ENCODE assay signal across 8 mouse cellular contexts in genomic region chr2:129129412-129129929, GRCm38 (mm10). TPM values are rescaled to one million over a fixed set of nuclear protein-coding genes. Genes with fewer than 3 reads are reported as not detected.
A peak's percentile ranks its signal among the peaks of the same experiment; 100 is the strongest.
DNase-seq lines count a peak whose midpoint lies in the region; ATAC-seq and TF ChIP-seq lines count a peak whose summit lies in the region.

Chchd5 (plus strand) TSS chr2:129129700.

- H3K4me3 ChIP-seq in heart, embryonic 12.5 days, result peak within 1 kb of the TSS; percentile 86
- H3K4me3 ChIP-seq in kidney, postnatal 0 days (replicated peaks; ENCODE audit: low read depth, low read length), result peak within 1 kb of the TSS; percentile 51
- H3K4me3 ChIP-seq in liver, embryonic 11.5 days (ENCODE audit: low read depth, low read length), result peak within 1 kb of the TSS; percentile 64
- H3K4me3 ChIP-seq in stomach, embryonic 14.5 days (ENCODE audit: low read depth, low read length), result peak within 1 kb of the TSS; percentile 48

- TF ChIP-seq CTCF in kidney, postnatal 0 days (IDR thresholded peaks at IDR 0.05; ENCODE audit: low read depth), result no peak

- H3K27ac ChIP-seq in heart, embryonic 12.5 days (ENCODE audit: poor library complexity, severe bottlenecking), result peak within 1 kb of the TSS; percentile 91
- H3K27ac ChIP-seq in kidney, postnatal 0 days, result peak within 1 kb of the TSS; percentile 93
- peak within 1 kb of the TSS; percentile 86 for H3K27ac ChIP-seq in liver, embryonic 11.5 days (ENCODE audit: low read depth, low read length)
- peak within 1 kb of the TSS; percentile 89 for H3K27ac ChIP-seq in stomach, embryonic 14.5 days (ENCODE audit: low read length)

- peak; percentile 98 for ATAC-seq in erythroid progenitor cell, adult 5-6 weeks (replicated peaks; ENCODE audit: low FRiP score, poor library complexity, severe bottlenecking)
- ATAC-seq in heart, embryonic 12.5 days (ENCODE audit: insufficient number of reproducible peaks, low FRiP score), result peak; percentile 99
- ATAC-seq in kidney, postnatal 0 days (replicated peaks; ENCODE audit: low FRiP score, low read depth), result peak; percentile 100
- ATAC-seq in liver, embryonic 11.5 days (replicated peaks; ENCODE audit: low FRiP score), result peak; percentile 100
- peak; percentile 100 for ATAC-seq in stomach, embryonic 14.5 days (ENCODE audit: insufficient number of reproducible peaks, insufficient read depth, low FRiP score, low read depth)

- H3K9ac ChIP-seq in heart, embryonic 12.5 days, result peak within 1 kb of the TSS; percentile 86
- peak within 1 kb of the TSS; percentile 79 for H3K9ac ChIP-seq in kidney, postnatal 0 days (ENCODE audit: low read depth, low read length)
- H3K9ac ChIP-seq in liver, embryonic 11.5 days (ENCODE audit: low read depth, low read length), result peak within 1 kb of the TSS; percentile 88
- peak within 1 kb of the TSS; percentile 63 for H3K9ac ChIP-seq in stomach, embryonic 14.5 days (replicated peaks; ENCODE audit: low read depth, low read length)

- peak within 1 kb of the TSS; percentile 76 for H3K4me2 ChIP-seq in heart, embryonic 12.5 days
- H3K4me2 ChIP-seq in kidney, postnatal 0 days (ENCODE audit: low read length), result peak within 1 kb of the TSS; percentile 56
- H3K4me2 ChIP-seq in liver, embryonic 11.5 days, result peak within 1 kb of the TSS; percentile 94
- peak within 1 kb of the TSS; percentile 88 for H3K4me2 ChIP-seq in stomach, embryonic 14.5 days (replicated peaks; ENCODE audit: low read depth, low read length)

- H3K36me3 ChIP-seq in heart, embryonic 12.5 days, result peaks cover 58% of the 10 kb centered on the region
- peaks cover 35% of the 10 kb centered on the region for H3K36me3 ChIP-seq in kidney, postnatal 0 days (ENCODE audit: insufficient read depth, low read length)
- H3K36me3 ChIP-seq in liver, embryonic 11.5 days (ENCODE audit: control insufficient read depth, insufficient read depth, low read length), result peaks cover 48% of the 10 kb centered on the region
- peaks cover 37% of the 10 kb centered on the region for H3K36me3 ChIP-seq in stomach, embryonic 14.5 days (ENCODE audit: control insufficient read depth, insufficient read depth, low read length)

- peaks cover 14% of the 10 kb centered on the region; the same call in 1 of the 2 replicates for H3K9me3 ChIP-seq in heart, embryonic 12.5 days (replicated peaks)
- no peaks in the 10 kb centered on the region for H3K9me3 ChIP-seq in kidney, postnatal 0 days (replicated peaks; ENCODE audit: low read length)
- H3K9me3 ChIP-seq in liver, embryonic 11.5 days (ENCODE audit: control insufficient read depth, low read length), result peaks cover 5% of the 10 kb centered on the region; the same call in 1 of the 2 replicates
- peaks cover 7% of the 10 kb centered on the region; the same call in 1 of the 2 replicates for H3K9me3 ChIP-seq in stomach, embryonic 14.5 days (ENCODE audit: control insufficient read depth, low read depth, low read length)

- under 1% methylated on average over 35 of the region's 35 CpGs for WGBS in heart, embryonic 12.5 days
- WGBS in kidney, postnatal 0 days, result 1% methylated on average over 35 of the region's 35 CpGs
- WGBS in liver, embryonic 11.5 days, result under 1% methylated on average over 35 of the region's 35 CpGs
- 0% methylated on average over 35 of the region's 35 CpGs for WGBS in stomach, embryonic 14.5 days

- peaks cover 18% of the 10 kb centered on the region for H3K4me1 ChIP-seq in heart, embryonic 12.5 days (replicated peaks)
- H3K4me1 ChIP-seq in kidney, postnatal 0 days (replicated peaks; ENCODE audit: insufficient read depth, low read length), result peaks cover 2% of the 10 kb centered on the region; the same call in 1 of the 2 replicates
- peaks cover 7% of the 10 kb centered on the region for H3K4me1 ChIP-seq in liver, embryonic 11.5 days (replicated peaks; ENCODE audit: control insufficient read depth, insufficient read depth, low read length)
- peaks cover 10% of the 10 kb centered on the region; the same call in 1 of the 2 replicates for H3K4me1 ChIP-seq in stomach, embryonic 14.5 days (ENCODE audit: control insufficient read depth, insufficient read depth, low read length)

- no peaks in the 10 kb centered on the region for H3K27me3 ChIP-seq in heart, embryonic 12.5 days (replicated peaks)
- no peaks in the 10 kb centered on the region for H3K27me3 ChIP-seq in kidney, postnatal 0 days (ENCODE audit: insufficient read depth, low read length)
- no peaks in the 10 kb centered on the region for H3K27me3 ChIP-seq in liver, embryonic 11.5 days (replicated peaks; ENCODE audit: control insufficient read depth, insufficient read depth, low read length)
- no peaks in the 10 kb centered on the region for H3K27me3 ChIP-seq in stomach, embryonic 14.5 days (ENCODE audit: control insufficient read depth, insufficient read depth, low read length)

- peak; percentile 89 for DNase-seq in CD4-positive helper T cell, adult 2 months (ENCODE audit: low read depth, low spot score)
- DNase-seq in brain, embryonic 18.5 days (ENCODE audit: low read depth, low spot score), result peak; percentile 96
- DNase-seq in kidney, postnatal 0 days (ENCODE audit: low spot score), result peak; percentile 100
- DNase-seq in liver, embryonic 11.5 days (ENCODE audit: low spot score), result peak; percentile 88
- DNase-seq in naive thymus-derived CD4-positive, alpha-beta T cell, adult 2 months (ENCODE audit: low read depth), result peak; percentile 83

RNA-seq across cellular contexts. Expression of gene Chchd5, which starts in this region (rescaled TPM):
- total RNA-seq in erythroid progenitor cell, adult 5-6 weeks (2015; ENCODE audit: low replicate concordance), result 11.3 and 15.9 TPM in 2 replicates
- 7.0 and 8.7 TPM in 2 replicates for total RNA-seq in erythroid progenitor cell, adult 5-6 weeks (2017; ENCODE audit: low replicate concordance)
- 16.6 and 16.9 TPM in 2 replicates for polyA plus RNA-seq in heart, embryonic 12.5 days (2016; fragmentation: Nextera tagmentation; extraction: Ambion mirVana)
- 24.9 and 26.8 TPM in 2 replicates for polyA plus RNA-seq in kidney, postnatal 0 days (2015; fragmentation: Nextera tagmentation; extraction: Ambion mirVana)
- polyA plus RNA-seq in liver, embryonic 11.5 days (2014; fragmentation: Nextera tagmentation; extraction: Ambion mirVana), result 18.6 and 19.5 TPM in 2 replicates
- polyA plus RNA-seq in stomach, embryonic 14.5 days (2014; fragmentation: Nextera tagmentation; extraction: Ambion mirVana), result 26.0 and 26.7 TPM in 2 replicates

Comparison
In these comparisons a context has a peak if more than half of its experiments do, and no peak if none do; other contexts are left out.
1. Peak in every context shown above with its lines: DNase-seq, ATAC-seq, H3K4me3 ChIP-seq and H3K27ac ChIP-seq.